Mouse (Mus musculus) neural tube, embryonic 14.5 days (tissue): ENCODE measurements at regions not wholly inside any gene's neighbourhood (a gene's known extent, or its start where the extent isn't known, plus 50 kb on each side); places are given as distances from the start of the nearest gene placed in this dataset.

Experiments used
- ATAC-seq: fragments of 200-750 bp; cut with Nextera tagmentation; 2 replicates; pipeline ENCODE4 v1.8.0; 2017; ENCODE audit warnings: low read depth, mild to moderate bottlenecking, moderate TSS enrichment, moderate library complexity
- H3K27ac ChIP-seq: fragments of 300-500 bp; sonication (generic); 2 replicates; pipeline ENCODE4 v1.5.1; 2014; ENCODE audit warnings: low read depth, mild to moderate bottlenecking, control low read depth, low read length, moderate library complexity, mixed read lengths
- H3K27me3 ChIP-seq: fragments of 300-500 bp; sonication (generic); 2 replicates; pipeline ENCODE4 v1.6.1; 2014; ENCODE audit warnings: low read length; ENCODE audit not compliant: control insufficient read depth, insufficient read depth
- H3K36me3 ChIP-seq: fragments of 300-500 bp; sonication (generic); 2 replicates; pipeline ENCODE4 v1.6.1; 2014; ENCODE audit warnings: low read length, mixed read lengths; ENCODE audit not compliant: control insufficient read depth, insufficient read depth
- H3K4me1 ChIP-seq: fragments of 300-500 bp; sonication (generic); 2 replicates; pipeline ENCODE4 v1.6.1; 2014; ENCODE audit warnings: low read length; ENCODE audit not compliant: control insufficient read depth, insufficient read depth
- H3K4me2 ChIP-seq: fragments of 300-500 bp; sonication (generic); 2 replicates; pipeline ENCODE4 v1.6.1; 2014; ENCODE audit warnings: mild to moderate bottlenecking, low read depth, low read length, control low read depth
- H3K4me3 ChIP-seq: fragments of 300-500 bp; sonication (generic); 2 replicates; pipeline ENCODE4 v1.5.1; 2014; ENCODE audit warnings: low read depth, low read length, control low read depth, mixed read lengths
- H3K9ac ChIP-seq: fragments of 300-500 bp; sonication (generic); replicated peaks from 2 replicates; pipeline ENCODE4 v1.6.1; 2014; ENCODE audit warnings: low read depth, mild to moderate bottlenecking, control low read depth, low read length, mixed read lengths
- H3K9me3 ChIP-seq: fragments of 300-500 bp; sonication (generic); 2 replicates; pipeline ENCODE4 v1.6.1; 2016; ENCODE audit warnings: low read length; ENCODE audit not compliant: control insufficient read depth
- WGBS: fragments of 180-500 bp; shearing (Covaris S2); extraction: QIAGEN DNeasy Blood & Tissue Kit; methylation state at CpG from one replicate; pipeline ENCODE4 v1.1.7; 2014; 5-methylcytosine and 5-hydroxymethylcytosine counted together

GRCm38 (mm10) chr8:126838228-126838627 lies 107.4 kb downstream of the Tomm20 start:
- WGBS, result 64% methylated on average over 7 of the region's 7 CpGs
- H3K36me3 ChIP-seq, result no peaks in the 10 kb centered on the region

DNA sequence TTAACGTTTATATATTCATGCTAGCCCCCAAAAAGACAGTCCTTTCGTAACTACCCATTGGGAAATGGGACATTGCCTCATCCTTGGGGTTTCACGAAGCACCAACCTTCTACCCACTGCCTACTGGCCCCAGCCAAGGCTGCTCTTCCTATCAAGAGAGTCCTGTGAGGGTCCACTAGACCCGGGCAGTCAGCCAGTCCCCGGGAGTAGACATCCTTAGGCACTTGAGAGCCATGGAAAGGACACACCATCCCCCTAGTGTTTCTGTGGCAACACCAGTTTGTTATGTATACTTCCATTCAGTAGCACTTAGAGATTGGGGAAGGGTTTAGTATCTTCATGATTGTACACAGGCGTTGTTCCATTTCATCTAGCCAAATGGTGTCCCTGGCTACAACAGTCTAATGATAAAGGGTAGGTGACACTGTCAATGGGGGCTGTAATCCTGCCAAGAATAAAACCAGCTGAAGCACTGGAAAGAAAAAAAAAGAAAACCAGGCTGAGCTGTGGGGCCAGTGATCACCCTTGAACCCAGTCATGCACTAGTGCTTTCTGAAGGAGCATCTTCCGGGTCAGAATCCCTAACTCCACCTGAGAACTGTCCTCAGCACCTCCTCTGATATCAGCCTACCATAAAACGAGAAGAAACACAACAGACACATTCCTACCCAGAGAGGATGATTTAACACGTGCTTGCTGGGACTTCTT lies 108.2 kb downstream of the Tomm20 start:
- Histone ChIP-seq H3K4me1 (peaks cover 33% of the 10 kb centered on the region), H3K27me3 (no peaks in the 10 kb centered on the region), H3K9me3 (no peaks in the 10 kb centered on the region), H3K27ac (0 out of 2 replicates have a peak overlapping the region, but pooled peaks have one; percentile 28), H3K4me2 (no peak overlapping the region), H3K36me3 (no peaks in the 10 kb centered on the region), H3K9ac (no peak overlapping the region), H3K4me3 (no peak overlapping the region)
- no peak for ATAC-seq
- 74% methylated on average over 9 of the region's 9 CpGs for WGBS

More at GRCm38 (mm10) chr8:126838228-126838627, 107.4 kb downstream of the Tomm20 start:
- Histone ChIP-seq H3K9me3 (no peaks in the 10 kb centered on the region), H3K4me1 (peaks cover 31% of the 10 kb centered on the region), H3K4me3 (no peak overlapping the region), H3K27ac (peak overlapping the region; percentile 88), H3K4me2 (no peak overlapping the region), H3K9ac (no peak overlapping the region), H3K27me3 (no peaks in the 10 kb centered on the region)
- ATAC-seq, result no peak

DNA sequence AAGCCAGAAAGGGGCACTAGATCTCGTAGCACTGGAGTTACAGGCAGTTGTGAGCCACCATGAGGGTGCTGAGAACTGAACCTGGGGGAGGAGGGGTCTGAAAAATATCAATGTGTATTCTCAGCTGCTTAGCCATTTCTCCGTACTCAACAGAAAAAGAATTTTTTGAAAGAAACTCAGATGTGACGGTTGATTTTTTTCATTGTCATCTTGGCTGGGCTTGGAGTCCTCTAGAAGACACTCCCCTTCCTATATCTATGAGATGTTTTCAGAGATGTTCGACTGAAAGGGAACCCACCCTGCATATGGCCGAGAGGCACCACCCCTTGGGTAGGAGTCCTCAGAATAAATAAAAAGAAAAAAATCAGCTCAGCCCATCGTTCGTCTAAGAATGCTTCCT lies 110.1 kb downstream of the Tomm20 start:
- 87% methylated on average over 7 of the region's 7 CpGs for WGBS
- no peak for ATAC-seq

DNA sequence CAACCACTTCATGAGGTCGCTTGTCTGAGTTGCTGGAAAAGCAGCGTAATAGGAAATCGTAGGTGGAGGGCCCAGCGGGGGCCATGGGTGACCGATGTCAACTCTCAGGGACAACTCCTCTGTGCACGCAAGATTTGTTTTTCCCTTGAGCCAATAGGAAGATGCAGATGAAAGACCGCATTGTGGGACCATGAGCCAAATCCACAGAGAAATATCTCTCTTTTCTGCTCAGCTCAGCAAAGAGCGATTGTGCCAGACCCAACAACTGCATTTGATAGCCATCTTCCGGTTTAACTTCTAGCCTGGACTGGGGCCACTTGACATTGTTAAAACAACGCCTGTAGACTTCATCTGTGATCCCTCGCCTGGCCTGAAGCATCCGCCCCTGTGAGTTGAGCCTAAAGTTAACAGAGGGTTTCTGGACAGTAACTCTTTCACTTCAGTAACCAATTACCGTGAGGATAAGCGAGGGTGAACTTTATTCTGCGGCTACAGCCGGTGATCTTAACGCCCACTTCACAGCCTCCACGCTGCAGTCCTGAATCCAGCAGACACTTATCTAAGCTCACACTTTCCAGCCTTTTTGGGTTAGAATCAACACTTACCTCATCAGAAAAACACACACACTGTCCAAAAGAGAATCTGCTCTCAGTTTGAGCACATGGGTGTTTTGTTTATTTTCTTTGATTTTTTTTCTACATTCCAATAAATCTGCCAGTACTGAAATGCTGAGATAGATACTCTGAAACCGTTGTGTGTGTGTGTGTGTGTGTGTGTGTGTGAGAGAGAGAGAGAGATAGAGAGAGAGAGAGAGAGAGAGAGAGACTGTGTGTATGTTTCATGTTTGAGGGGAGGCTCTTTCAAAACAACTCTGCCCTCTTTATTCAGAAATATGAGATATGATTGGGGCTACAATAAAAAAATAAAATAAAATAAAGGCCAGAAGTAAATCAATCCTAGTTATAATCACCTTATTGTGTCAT lies 111.9 kb downstream of the Tomm20 start:
- H3K27ac ChIP-seq, result no peak overlapping the region
- H3K9me3 ChIP-seq, result no peaks in the 10 kb centered on the region
- H3K4me1 ChIP-seq, result peaks cover 20% of the 10 kb centered on the region
- WGBS, result 56% methylated on average over 19 of the region's 19 CpGs
- no peak overlapping the region for H3K4me2 ChIP-seq
- H3K9ac ChIP-seq, result no peak overlapping the region
- H3K4me3 ChIP-seq, result no peak overlapping the region
- no peaks in the 10 kb centered on the region for H3K36me3 ChIP-seq
- no peak for ATAC-seq
- no peaks in the 10 kb centered on the region for H3K27me3 ChIP-seq

More for the DNA sequence above, 110.1 kb downstream of the Tomm20 start:
- H3K4me3 ChIP-seq, result no peak overlapping the region
- H3K9me3 ChIP-seq, result no peaks in the 10 kb centered on the region
- H3K9ac ChIP-seq, result no peak overlapping the region
- no peaks in the 10 kb centered on the region for H3K27me3 ChIP-seq
- no peaks in the 10 kb centered on the region for H3K36me3 ChIP-seq
- peaks cover 33% of the 10 kb centered on the region for H3K4me1 ChIP-seq
- H3K4me2 ChIP-seq, result no peak overlapping the region
- H3K27ac ChIP-seq, result no peak overlapping the region

GRCm38 (mm10) chr8:126833006-126833405 lies 112.6 kb downstream of the Tomm20 start:
- no peak for ATAC-seq
- Histone ChIP-seq H3K27me3 (no peaks in the 10 kb centered on the region), H3K4me3 (no peak overlapping the region), H3K36me3 (no peaks in the 10 kb centered on the region), H3K4me1 (peaks cover 14% of the 10 kb centered on the region), H3K27ac (no peak overlapping the region), H3K9ac (no peak overlapping the region), H3K4me2 (no peak overlapping the region), H3K9me3 (no peaks in the 10 kb centered on the region)
- WGBS, result 31% methylated on average over 5 of the region's 5 CpGs

GRCm38 (mm10) chr8:126832163-126832978 lies 113.3 kb downstream of the Tomm20 start:
- no peak for ATAC-seq
- H3K4me2 ChIP-seq, result no peak overlapping the region
- H3K9ac ChIP-seq, result no peak overlapping the region

GRCm38 (mm10) chr8:126831312-126832162 lies 114.1 kb downstream of the Tomm20 start:
- Histone ChIP-seq H3K4me1 (peaks cover 10% of the 10 kb centered on the region), H3K4me3 (no peak overlapping the region), H3K36me3 (no peaks in the 10 kb centered on the region), H3K27ac (no peak overlapping the region), H3K9me3 (no peaks in the 10 kb centered on the region), H3K27me3 (no peaks in the 10 kb centered on the region), H3K4me2 (no peak overlapping the region), H3K9ac (no peak overlapping the region)
- no peak for ATAC-seq
- 93% methylated on average over 16 of the region's 16 CpGs for WGBS

More at GRCm38 (mm10) chr8:126832163-126832978, 113.3 kb downstream of the Tomm20 start:
- Histone ChIP-seq H3K9me3 (no peaks in the 10 kb centered on the region), H3K27me3 (no peaks in the 10 kb centered on the region), H3K36me3 (no peaks in the 10 kb centered on the region), H3K27ac (no peak overlapping the region), H3K4me1 (peaks cover 8% of the 10 kb centered on the region), H3K4me3 (no peak overlapping the region)
- 75% methylated on average over 12 of the region's 12 CpGs for WGBS

- Histone ChIP-seq H3K4me1 (peaks cover 22% of the 10 kb centered on the region), H3K9ac (no peak overlapping the region), H3K27ac (no peak overlapping the region), H3K27me3 (no peaks in the 10 kb centered on the region), H3K9me3 (no peaks in the 10 kb centered on the region), H3K4me2 (no peak overlapping the region), H3K36me3 (no peaks in the 10 kb centered on the region), H3K4me3 (no peak overlapping the region)
- ATAC-seq, result no peak
- WGBS, result 46% methylated on average over 5 of the region's 5 CpGs
Observed at GRCm38 (mm10) chr8:126830242-126830530, 115.5 kb downstream of the Tomm20 start.
